Mouse (Mus musculus): ENCODE measurements around the gene C530008M17Rik.
A peak's percentile ranks its signal among the peaks of the same experiment; 100 is the strongest.

The C530008M17Rik gene

GRCm38 (mm10) chr5:76779094-76779615 is 122.8 kb downstream of the C530008M17Rik start:
- no peak for DNase-seq

GRCm38 (mm10) chr5:76781943-76782342 is 125.6 kb downstream of the C530008M17Rik start:
- no peak for DNase-seq

- DNase-seq = peak; percentile 60 to 73
Measured at GRCm38 (mm10) chr5:76782414-76783103, 126.2 kb downstream of the C530008M17Rik start.

GRCm38 (mm10) chr5:76783104-76783441 is 126.8 kb downstream of the C530008M17Rik start:
- DNase-seq = no peak

GRCm38 (mm10) chr5:76784151-76784723 is 127.9 kb downstream of the C530008M17Rik start:
- no peak for DNase-seq

GRCm38 (mm10) chr5:76785013-76785412 is 128.7 kb downstream of the C530008M17Rik start:
- DNase-seq = no peak

- DNase-seq = no peak
Measured at GRCm38 (mm10) chr5:76789881-76790280, 133.6 kb downstream of the C530008M17Rik start.

GRCm38 (mm10) chr5:76791280-76791679 is 135.0 kb downstream of the C530008M17Rik start:
- no peak for DNase-seq

GRCm38 (mm10) chr5:76792720-76793119 is 136.4 kb downstream of the C530008M17Rik start:
- no peak for DNase-seq

GRCm38 (mm10) chr5:76798043-76798442 is 141.7 kb downstream of the C530008M17Rik start:
- no peak for DNase-seq

GRCm38 (mm10) chr5:76799471-76799870 is 143.2 kb downstream of the C530008M17Rik start:
- DNase-seq = peak; percentile 44 to 46

GRCm38 (mm10) chr5:76809031-76809430 is 152.7 kb downstream of the C530008M17Rik start:
- no peak for DNase-seq

GRCm38 (mm10) chr5:76815035-76815434 is 158.7 kb downstream of the C530008M17Rik start:
- DNase-seq = peak; percentile 79 to 83

- DNase-seq = peak; percentile 79 to 80
Measured at GRCm38 (mm10) chr5:76815786-76816455, 159.6 kb downstream of the C530008M17Rik start.

GRCm38 (mm10) chr5:76816748-76817147 is 160.4 kb downstream of the C530008M17Rik start:
- no peak for DNase-seq

- no peak for DNase-seq
Measured at GRCm38 (mm10) chr5:76817678-76818077, 161.4 kb downstream of the C530008M17Rik start.

- DNase-seq = no peak
Measured at GRCm38 (mm10) chr5:76818807-76819206, 162.5 kb downstream of the C530008M17Rik start.

- DNase-seq = no peak
Measured at GRCm38 (mm10) chr5:76822097-76822496, 165.8 kb downstream of the C530008M17Rik start.

GRCm38 (mm10) chr5:76828527-76829240 is 172.4 kb downstream of the C530008M17Rik start:
- peak in 1 of 2 experiments; percentile 40 for DNase-seq

- no peak for DNase-seq
Measured at GRCm38 (mm10) chr5:76832529-76833210, 176.4 kb downstream of the C530008M17Rik start.

GRCm38 (mm10) chr5:76837018-76837417 is 180.7 kb downstream of the C530008M17Rik start:
- DNase-seq = no peak

GRCm38 (mm10) chr5:76839786-76840185 is 183.5 kb downstream of the C530008M17Rik start:
- DNase-seq = no peak
